Comparison of ENCODE assay signal across 27 mouse cellular contexts in genomic region chr1:73683132-73683888, GRCm38 (mm10).
DNase-seq lines count a peak whose midpoint lies in the region; ATAC-seq and TF ChIP-seq lines count a peak whose summit lies in the region.
"Had no signal": no experiment of that assay in that cellular context is flagged by ENCODE, and none has a peak within 500 bp of the region (broad histone marks: within the 10 kb centered on the region; RNA-seq: fewer than 3 reads in every experiment).

No protein-coding gene starts in this region.

- no peak overlapping the region for H3K9ac ChIP-seq in liver, adult 2 months (ENCODE audit: low read depth, low read length)
- no peak overlapping the region for H3K9ac ChIP-seq in liver, embryonic 12.5 days
- no peak overlapping the region for H3K9ac ChIP-seq in intestine, embryonic 14.5 days (ENCODE audit: low read length)
- H3K9ac ChIP-seq in midbrain, postnatal 0 days (replicated peaks; ENCODE audit: low read length, poor library complexity, severe bottlenecking): no peak overlapping the region
- H3K9ac ChIP-seq: embryonic facial prominence, embryonic 15.5 days; limb, embryonic 15.5 days; midbrain, embryonic 12.5 days; neural tube, embryonic 12.5 days had no signal

- ATAC-seq in liver, embryonic 12.5 days: no peak
- ATAC-seq in intestine, embryonic 14.5 days (replicated peaks; ENCODE audit: low FRiP score, low TSS enrichment, low read depth): peak; percentile 78
- ATAC-seq in midbrain, postnatal 0 days (ENCODE audit: low FRiP score): no peak
- ATAC-seq: forebrain, embryonic 14.5 days; hindbrain, postnatal 0 days had no signal

- no peaks in the 10 kb centered on the region for H3K36me3 ChIP-seq in kidney, adult 2 months (ENCODE audit: control insufficient read depth, insufficient read depth, low read length)
- H3K36me3 ChIP-seq in liver, adult 2 months (ENCODE audit: control insufficient read depth, insufficient read depth, low read length): no peaks in the 10 kb centered on the region
- H3K36me3 ChIP-seq in liver, embryonic 12.5 days: no peaks in the 10 kb centered on the region
- no peaks in the 10 kb centered on the region for H3K36me3 ChIP-seq in intestine, embryonic 14.5 days (ENCODE audit: control insufficient read depth, insufficient read depth, low read length)
- no peaks in the 10 kb centered on the region for H3K36me3 ChIP-seq in small intestine, adult 2 months (ENCODE audit: control insufficient read depth, insufficient read depth, low read length)
- no peaks in the 10 kb centered on the region for H3K36me3 ChIP-seq in midbrain, postnatal 0 days (ENCODE audit: insufficient read depth, low read length)
- H3K36me3 ChIP-seq: embryonic facial prominence, embryonic 15.5 days; hindbrain, embryonic 10.5 days; limb, embryonic 15.5 days; midbrain, embryonic 12.5 days; neural tube, embryonic 12.5 days had no signal

- no peaks in the 10 kb centered on the region for H3K9me3 ChIP-seq in liver, embryonic 12.5 days (replicated peaks)
- H3K9me3 ChIP-seq in intestine, embryonic 14.5 days (ENCODE audit: control insufficient read depth, low read length): no peaks in the 10 kb centered on the region
- no peaks in the 10 kb centered on the region for H3K9me3 ChIP-seq in midbrain, postnatal 0 days (ENCODE audit: low read length)
- H3K9me3 ChIP-seq: embryonic facial prominence, embryonic 15.5 days; hindbrain, embryonic 10.5 days; limb, embryonic 15.5 days; midbrain, embryonic 12.5 days; neural tube, embryonic 12.5 days had no signal

- H3K27ac ChIP-seq in kidney, adult 2 months (ENCODE audit: insufficient read depth, low read depth, low read length): peak overlapping the region; percentile 87; the same call in 1 of the 2 replicates
- H3K27ac ChIP-seq in liver, adult 2 months (replicated peaks; ENCODE audit: insufficient read depth, low read depth, low read length): no peak overlapping the region; the same call in 1 of the 2 replicates
- no peak overlapping the region for H3K27ac ChIP-seq in liver, embryonic 12.5 days
- H3K27ac ChIP-seq in intestine, embryonic 14.5 days (ENCODE audit: low read depth): peak overlapping the region; percentile 51
- H3K27ac ChIP-seq in small intestine, adult 2 months (ENCODE audit: insufficient read depth, low read depth, low read length): peak overlapping the region; percentile 34; the same call in 1 of the 2 replicates
- H3K27ac ChIP-seq in midbrain, postnatal 0 days (ENCODE audit: low read depth, low read length): no peak overlapping the region
- H3K27ac ChIP-seq: embryonic facial prominence, embryonic 15.5 days; gastrocnemius, adult 2 months; hindbrain, embryonic 10.5 days; hindbrain, postnatal 0 days; limb, embryonic 15.5 days; midbrain, embryonic 12.5 days; neural tube, embryonic 12.5 days had no signal

- no peak overlapping the region for H3K4me3 ChIP-seq in kidney, adult 2 months (ENCODE audit: insufficient read depth, low read depth, low read length)
- no peak overlapping the region for H3K4me3 ChIP-seq in liver, adult 2 months (ENCODE audit: insufficient read depth, low read depth, low read length)
- H3K4me3 ChIP-seq in liver, embryonic 12.5 days: no peak overlapping the region
- no peak overlapping the region for H3K4me3 ChIP-seq in intestine, embryonic 14.5 days (ENCODE audit: low read depth, low read length)
- H3K4me3 ChIP-seq in small intestine, adult 2 months (ENCODE audit: low read depth, low read length): no peak overlapping the region
- H3K4me3 ChIP-seq in midbrain, postnatal 0 days (ENCODE audit: low read depth, low read length): no peak overlapping the region
- H3K4me3 ChIP-seq: embryonic facial prominence, embryonic 15.5 days; gastrocnemius, adult 2 months; hindbrain, embryonic 10.5 days; limb, embryonic 15.5 days; midbrain, embryonic 12.5 days; neural tube, embryonic 12.5 days had no signal

- no peak for TF ChIP-seq POLR2A in kidney, adult 2 months (IDR thresholded peaks at IDR 0.05; ENCODE audit: low read depth, low read length)
- no peak for TF ChIP-seq POLR2A in liver, adult 2 months (IDR thresholded peaks at IDR 0.05; ENCODE audit: extremely low read depth, insufficient read depth, low read length)
- no peak for TF ChIP-seq POLR2A in small intestine, adult 2 months (IDR thresholded peaks at IDR 0.05; ENCODE audit: low read depth, low read length)

- H3K4me1 ChIP-seq in kidney, adult 2 months (ENCODE audit: control insufficient read depth, insufficient read depth, low read length): peaks cover 18% of the 10 kb centered on the region; the same call in 1 of the 2 replicates
- H3K4me1 ChIP-seq in liver, adult 2 months (ENCODE audit: control insufficient read depth, insufficient read depth, low read length): peaks cover 8% of the 10 kb centered on the region
- H3K4me1 ChIP-seq in liver, embryonic 12.5 days: no peaks in the 10 kb centered on the region
- peaks cover 2% of the 10 kb centered on the region; the same call in 1 of the 2 replicates for H3K4me1 ChIP-seq in intestine, embryonic 14.5 days (replicated peaks; ENCODE audit: control insufficient read depth, insufficient read depth, low read length)
- H3K4me1 ChIP-seq in small intestine, adult 2 months (ENCODE audit: control insufficient read depth, insufficient read depth, insufficient read length, low read length): no peaks in the 10 kb centered on the region
- H3K4me1 ChIP-seq in midbrain, postnatal 0 days (ENCODE audit: insufficient read depth, low read length): no peaks in the 10 kb centered on the region
- H3K4me1 ChIP-seq: embryonic facial prominence, embryonic 15.5 days; limb, embryonic 15.5 days; midbrain, embryonic 12.5 days; neural tube, embryonic 12.5 days had no signal

- TF ChIP-seq CTCF in kidney, adult 2 months (conservative IDR thresholded peaks at IDR 0.05; ENCODE audit: insufficient read depth, insufficient read length, low read depth, low read length): no peak
- no peak for TF ChIP-seq CTCF in liver, adult 2 months (IDR thresholded peaks at IDR 0.05; ENCODE audit: low read depth, low read length)
- no peak for TF ChIP-seq CTCF in small intestine, adult 2 months (IDR thresholded peaks at IDR 0.05; ENCODE audit: extremely low read depth, insufficient read length, insufficient replicate concordance, low read depth, low read length)
- TF ChIP-seq CTCF in midbrain, postnatal 0 days (IDR thresholded peaks at IDR 0.05): no peak

- peak; percentile 41 for DNase-seq in kidney, adult 2 months
- DNase-seq in kidney, adult 11 months: no peak
- peak; percentile 77 for DNase-seq in liver, adult 2 months (ENCODE audit: extremely low read depth, low read depth, low spot score)
- no peak for DNase-seq in intestine, embryonic 14.5 days (ENCODE audit: low spot score)
- no peak for DNase-seq in adrenal gland, postnatal 4 days (ENCODE audit: low spot score in 2 of 2)
- DNase-seq in midbrain, postnatal 0 days (ENCODE audit: low spot score): no peak
- DNase-seq: adrenal gland, postnatal 36 days; cerebellum, adult 11 months; cerebellum, adult 9-11 months; gastrocnemius, adult 2 months; layer of hippocampus, adult 9-11 months; left cerebral cortex, postnatal 4 days; lung, adult 2 months; right cerebral cortex, postnatal 14 days; spleen, adult 18-20 months; thymus, adult 18-20 months; thymus, postnatal 36 days had no signal

- H3K79me2 ChIP-seq in liver, adult 2 months (ENCODE audit: control insufficient read depth, insufficient read depth, low read length): no peaks in the 10 kb centered on the region

- no peak overlapping the region for H3K4me2 ChIP-seq in liver, embryonic 12.5 days
- H3K4me2 ChIP-seq in intestine, embryonic 14.5 days (ENCODE audit: low read length): no peak overlapping the region
- no peak overlapping the region for H3K4me2 ChIP-seq in midbrain, postnatal 0 days (ENCODE audit: low read depth, low read length, poor library complexity, severe bottlenecking)
- H3K4me2 ChIP-seq: embryonic facial prominence, embryonic 15.5 days; heart, embryonic 11.5 days; limb, embryonic 15.5 days; midbrain, embryonic 12.5 days; neural tube, embryonic 12.5 days had no signal

- WGBS in kidney, adult 2 months: 27% methylated on average over 4 of the region's 4 CpGs
- WGBS in liver, adult 2 months: 25% methylated on average over 4 of the region's 4 CpGs
- whole genome bisulfite sequencing in liver, embryonic 12.5 days (ENCODE audit: insufficient replicate concordance): 48% methylated on average over 4 of the region's 4 CpGs
- WGBS in intestine, embryonic 14.5 days: 50% methylated on average over 4 of the region's 4 CpGs
- 24% methylated on average over 4 of the region's 4 CpGs for WGBS in small intestine, adult 2 months
- WGBS in midbrain, postnatal 0 days: 82% methylated on average over 4 of the region's 4 CpGs

- no peaks in the 10 kb centered on the region for H3K27me3 ChIP-seq in kidney, adult 2 months (replicated peaks; ENCODE audit: control insufficient read depth, insufficient read depth, low read length)
- no peaks in the 10 kb centered on the region for H3K27me3 ChIP-seq in liver, adult 2 months (ENCODE audit: control insufficient read depth, insufficient read depth, low read length)
- no peaks in the 10 kb centered on the region for H3K27me3 ChIP-seq in liver, embryonic 12.5 days (replicated peaks)
- no peaks in the 10 kb centered on the region for H3K27me3 ChIP-seq in intestine, embryonic 14.5 days (replicated peaks; ENCODE audit: control insufficient read depth, insufficient read depth, low read length)
- no peaks in the 10 kb centered on the region for H3K27me3 ChIP-seq in small intestine, adult 2 months (ENCODE audit: control insufficient read depth, insufficient read depth, low read length)
- no peaks in the 10 kb centered on the region for H3K27me3 ChIP-seq in midbrain, postnatal 0 days (ENCODE audit: insufficient read depth, low read length)
- H3K27me3 ChIP-seq: embryonic facial prominence, embryonic 15.5 days; limb, embryonic 15.5 days; midbrain, embryonic 12.5 days; neural tube, embryonic 12.5 days had no signal

Comparison
In these comparisons a context has a peak if more than half of its experiments do, and no peak if none do; other contexts are left out.
1. DNase-seq: peak in kidney, adult 2 months (single experiment) and liver, adult 2 months (single experiment); none in kidney, adult 11 months (single experiment), intestine, embryonic 14.5 days (single experiment), adrenal gland, postnatal 4 days (0 of 2) and midbrain, postnatal 0 days (single experiment).
2. H3K27ac ChIP-seq: peak in kidney, adult 2 months (single experiment), intestine, embryonic 14.5 days (single experiment) and small intestine, adult 2 months (single experiment); none in liver, adult 2 months (single experiment), liver, embryonic 12.5 days (single experiment) and midbrain, postnatal 0 days (single experiment).